Mouse (Mus musculus): ENCODE measurements at regions not wholly inside any gene's neighbourhood (a gene's known extent, or its start where the extent isn't known, plus 50 kb on each side); places are given as distances from the start of the nearest gene placed in this dataset.

DNA sequence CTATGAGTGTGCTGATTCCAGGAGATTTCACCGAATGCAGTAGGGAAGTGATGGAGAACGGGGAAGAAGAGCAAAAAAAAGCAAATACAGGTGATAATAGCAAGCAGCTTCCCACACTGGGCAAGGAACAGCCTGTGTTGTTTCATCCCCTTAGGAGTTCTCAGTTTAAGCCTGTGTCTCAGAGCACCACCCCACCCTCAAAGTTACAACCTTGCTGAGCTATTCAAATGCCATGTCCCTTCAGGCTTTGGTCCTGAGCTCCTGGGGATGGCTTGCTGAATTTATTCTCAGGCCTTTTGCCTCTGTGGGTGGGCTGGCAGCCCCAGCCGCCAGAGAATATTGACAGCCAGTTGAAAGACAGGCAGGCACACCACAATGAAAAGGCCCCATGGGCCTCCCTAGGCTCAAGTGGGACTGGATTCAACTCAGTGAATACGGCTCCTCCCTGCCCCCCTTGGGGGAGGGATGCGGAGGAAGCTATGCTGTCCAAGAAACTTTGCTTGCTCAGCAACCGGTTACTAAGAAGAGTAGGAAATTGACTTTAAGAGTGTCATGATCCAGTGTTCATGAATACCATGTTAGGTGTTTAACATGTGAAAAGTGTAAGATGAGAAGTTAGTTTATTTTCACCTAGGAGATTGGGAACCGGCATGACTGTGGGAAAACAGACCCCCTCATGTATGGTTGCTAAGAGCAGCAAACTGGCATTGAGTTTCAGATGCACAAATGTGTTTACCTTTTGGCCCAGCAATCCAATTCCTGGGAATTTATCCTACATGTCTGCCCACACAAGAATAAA, 142.5 kb upstream of the Egfl6 start:
- no peak for DNase-seq (ENCODE audit: extremely low spot score in 1 of 2, low spot score in 1 of 2)

DNA sequence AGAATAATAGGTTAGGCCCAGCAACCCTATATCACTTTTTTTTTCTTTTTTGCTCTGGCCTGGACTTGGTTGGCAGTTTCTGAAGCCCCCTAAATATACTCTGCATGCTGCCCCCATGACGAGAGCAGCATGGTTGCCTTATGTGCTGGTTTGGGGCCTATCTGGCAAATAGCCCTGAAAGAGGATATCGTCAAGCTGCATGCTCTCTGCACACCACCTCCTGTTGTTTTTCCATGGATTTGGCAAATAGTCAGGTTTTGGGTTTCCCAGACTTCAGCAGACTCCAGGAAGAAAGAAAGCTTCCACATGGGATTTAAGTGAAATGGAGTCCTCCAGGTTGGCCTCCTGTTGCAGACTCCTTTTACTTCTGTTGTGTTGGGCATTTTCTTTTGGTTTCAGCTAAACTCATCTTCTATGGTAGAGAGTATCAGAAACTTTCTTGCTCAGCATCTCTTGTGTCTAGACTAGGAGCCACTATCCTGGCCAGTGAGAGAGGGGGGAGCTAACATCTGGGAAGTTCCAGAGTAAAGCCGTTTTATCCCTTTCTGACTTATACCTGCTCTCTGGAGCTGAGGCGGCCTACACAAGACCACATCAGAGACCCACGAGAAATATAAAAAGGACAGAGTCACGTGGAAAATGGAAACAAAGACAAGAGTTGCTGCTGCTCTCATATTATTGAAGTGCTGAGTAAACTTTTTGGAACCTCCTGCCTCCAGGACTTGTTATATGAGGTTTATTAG, 140.4 kb upstream of the Egfl6 start:
- DNase-seq (ENCODE audit: extremely low spot score in 1 of 2, low spot score in 1 of 2): no peak

DNA sequence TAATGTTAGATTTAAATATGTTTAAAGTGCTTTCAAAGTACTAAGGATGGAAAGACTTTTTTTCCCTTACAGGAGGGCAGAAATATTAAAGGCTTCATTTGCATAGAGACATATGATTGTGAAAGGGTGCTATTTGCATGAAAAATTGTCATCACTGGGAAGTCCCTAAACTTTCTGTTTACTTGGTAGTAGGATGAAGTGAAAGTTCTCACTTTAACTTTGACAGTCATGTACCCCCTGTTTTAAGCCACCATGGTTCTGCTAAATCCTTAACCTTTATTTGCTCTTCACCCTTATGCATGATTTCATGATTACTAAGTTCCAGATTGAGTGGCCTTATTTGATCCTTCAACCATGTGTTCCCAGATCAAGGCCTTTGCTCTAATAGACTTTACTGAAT, 132.6 kb upstream of the Egfl6 start:
- DNase-seq (ENCODE audit: extremely low spot score in 1 of 2, low spot score in 1 of 2): no peak

DNA sequence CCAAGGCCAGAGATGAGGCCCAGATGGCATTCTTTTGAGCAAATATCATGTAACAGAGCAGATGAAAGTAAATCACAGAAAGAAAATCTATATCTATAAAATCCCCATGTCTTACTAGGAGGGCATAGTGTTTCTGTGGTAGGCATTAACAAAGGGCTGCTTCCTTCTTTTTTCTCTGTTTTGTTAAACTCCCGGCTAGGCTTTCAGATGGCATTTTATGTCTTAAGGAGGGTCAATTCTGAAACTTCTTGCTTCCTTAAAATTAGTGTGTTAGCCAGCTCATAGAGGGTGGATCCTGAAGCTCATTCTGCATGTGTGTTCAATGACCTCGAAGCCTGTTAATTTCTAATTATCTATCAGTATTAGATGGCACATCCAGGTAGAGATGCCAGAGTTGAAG, 123.8 kb upstream of the Egfl6 start:
- no peak for DNase-seq (ENCODE audit: extremely low spot score in 1 of 2, low spot score in 1 of 2)

DNA sequence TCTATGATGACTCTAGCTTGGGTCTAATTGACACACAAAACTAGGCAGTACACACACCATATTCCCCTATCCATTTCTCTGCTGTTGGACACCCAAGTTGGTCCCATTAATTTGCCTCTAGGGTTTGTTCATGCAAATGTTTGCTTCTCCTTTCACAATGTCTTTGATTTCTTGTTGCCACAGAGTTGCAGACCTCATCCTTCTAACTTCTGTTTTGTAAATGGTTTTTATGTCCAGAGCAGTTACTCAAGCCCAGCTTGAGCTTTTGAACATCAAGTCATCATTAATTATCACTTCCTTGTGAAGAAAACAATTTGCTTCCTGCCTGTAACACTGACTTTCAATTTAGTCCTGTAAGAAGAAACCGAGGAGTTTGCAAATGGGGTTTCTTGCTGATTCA, 122.6 kb upstream of the Egfl6 start:
- no peak for DNase-seq (ENCODE audit: extremely low spot score in 1 of 2, low spot score in 1 of 2)

DNA sequence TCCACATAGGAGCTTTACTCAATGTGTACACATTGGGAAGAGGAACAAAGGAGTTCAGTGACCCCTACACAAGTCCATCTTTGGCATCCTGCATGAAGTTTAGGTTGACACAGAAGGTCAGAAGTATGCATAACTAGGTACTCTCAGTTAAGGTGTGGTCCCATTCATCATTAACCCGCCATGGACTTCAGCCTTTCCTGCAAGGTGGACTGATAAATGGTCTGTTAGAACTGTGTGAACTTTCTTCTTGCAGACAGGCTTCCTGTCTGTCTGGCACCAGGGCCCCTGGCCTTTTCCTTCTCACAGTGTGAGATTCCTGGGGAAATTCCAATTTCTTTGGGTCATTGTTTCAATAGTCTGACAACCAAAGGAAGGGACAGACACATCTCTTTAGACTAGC, 121.5 kb upstream of the Egfl6 start:
- no peak for DNase-seq (ENCODE audit: extremely low spot score in 1 of 2, low spot score in 1 of 2)

DNA sequence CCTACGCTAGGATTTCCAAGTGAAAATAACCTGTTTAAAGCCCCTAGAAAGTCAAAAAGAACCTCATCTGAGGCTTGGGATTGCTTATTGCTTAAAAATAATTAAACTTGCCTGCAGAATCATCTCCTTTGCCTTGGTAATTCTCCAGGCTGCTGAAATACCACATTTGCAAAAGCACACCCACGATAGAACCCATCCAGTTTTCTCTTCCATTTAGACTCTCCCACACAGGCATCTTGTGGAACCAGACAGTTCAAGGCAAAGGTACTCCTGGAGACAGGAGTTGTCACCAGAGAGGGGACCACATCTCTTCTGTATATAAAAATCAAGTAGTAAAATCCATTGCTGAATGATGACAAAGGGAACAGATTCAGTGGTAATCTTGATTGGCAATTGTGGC, 118.8 kb upstream of the Egfl6 start:
- DNase-seq (ENCODE audit: extremely low spot score in 1 of 2, low spot score in 1 of 2): no peak

DNA sequence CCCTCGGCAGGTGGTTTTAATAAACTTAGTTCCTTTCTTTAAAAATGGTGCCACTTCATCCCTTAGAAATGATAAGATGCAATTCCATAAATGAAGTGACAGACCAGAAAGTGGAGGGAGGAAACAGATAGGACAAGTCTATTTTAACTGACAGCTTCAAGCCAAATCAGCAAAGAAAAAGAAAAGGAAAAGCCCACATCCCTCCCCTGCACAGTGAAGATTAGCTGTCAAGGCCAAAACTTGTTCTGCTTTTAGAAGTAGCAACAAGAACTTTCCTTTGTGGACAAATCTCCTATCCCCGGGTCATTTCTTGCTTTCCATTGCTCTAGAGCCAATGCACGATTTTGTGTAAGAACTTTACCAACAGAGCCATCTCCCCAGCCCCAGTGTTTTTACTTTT, 108.7 kb upstream of the Egfl6 start:
- no peak for DNase-seq (ENCODE audit: extremely low spot score in 1 of 2, low spot score in 1 of 2)

DNA sequence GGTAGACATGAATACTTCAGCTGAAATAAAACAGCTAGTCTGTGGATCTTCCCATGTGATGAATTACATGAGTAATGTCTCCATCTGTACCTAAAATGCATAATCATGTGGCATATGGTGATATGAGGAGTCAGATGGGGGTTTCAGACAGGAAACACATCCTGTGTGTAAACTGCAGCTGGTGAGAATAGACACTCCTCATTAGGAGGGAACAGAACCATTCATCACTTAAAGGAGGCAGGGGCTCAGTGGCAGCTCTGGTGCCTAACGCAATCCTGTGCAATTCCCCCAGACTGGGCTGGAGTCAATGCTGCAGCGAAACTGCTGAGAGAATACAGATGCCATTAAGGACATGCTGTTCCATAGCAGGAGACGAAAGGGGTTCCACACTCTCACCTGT, 103.3 kb upstream of the Egfl6 start:
- DNase-seq (ENCODE audit: extremely low spot score in 1 of 2, low spot score in 1 of 2): no peak

DNA sequence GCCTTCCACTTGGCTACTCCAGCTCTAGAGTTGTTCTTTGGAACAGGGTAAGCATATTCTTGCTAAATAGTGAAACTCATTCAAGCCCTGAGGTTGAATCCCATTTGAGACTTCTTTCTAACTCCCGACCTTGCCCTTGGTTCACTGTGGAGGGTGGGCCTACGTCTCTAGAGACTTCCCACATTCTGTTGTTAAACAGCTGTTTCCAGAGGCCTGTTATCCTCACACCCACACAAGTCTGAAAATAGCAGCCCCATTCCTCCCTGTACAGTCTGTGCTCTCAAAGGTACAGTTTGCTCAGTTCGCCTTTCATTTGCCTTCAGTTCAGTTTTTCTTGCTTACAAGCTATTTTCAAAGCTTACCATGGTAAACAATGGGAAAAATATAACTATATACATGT, 87.9 kb upstream of the Egfl6 start:
- no peak for DNase-seq (ENCODE audit: extremely low spot score in 1 of 2, low spot score in 1 of 2)

DNA sequence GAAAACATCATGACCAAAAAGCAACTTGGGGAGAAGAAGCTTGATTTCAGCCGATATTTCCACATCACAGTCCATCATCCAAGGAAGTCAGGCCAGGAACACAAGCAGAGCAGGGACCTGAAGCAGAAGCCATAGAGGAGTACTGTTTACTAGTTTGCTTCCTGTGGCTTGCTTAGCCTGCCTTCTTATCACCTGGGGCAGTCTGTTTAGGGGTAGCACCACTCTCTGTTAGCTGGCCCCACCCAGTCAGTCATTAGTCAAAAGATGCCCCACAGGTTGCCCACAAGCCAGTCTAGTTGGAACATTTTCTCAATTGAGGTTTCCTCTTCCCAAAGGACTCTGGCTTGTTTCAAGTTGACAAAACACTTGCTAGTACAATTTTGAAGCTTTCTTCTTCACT, 87.1 kb upstream of the Egfl6 start:
- no peak for DNase-seq (ENCODE audit: extremely low spot score in 1 of 2, low spot score in 1 of 2)

DNA sequence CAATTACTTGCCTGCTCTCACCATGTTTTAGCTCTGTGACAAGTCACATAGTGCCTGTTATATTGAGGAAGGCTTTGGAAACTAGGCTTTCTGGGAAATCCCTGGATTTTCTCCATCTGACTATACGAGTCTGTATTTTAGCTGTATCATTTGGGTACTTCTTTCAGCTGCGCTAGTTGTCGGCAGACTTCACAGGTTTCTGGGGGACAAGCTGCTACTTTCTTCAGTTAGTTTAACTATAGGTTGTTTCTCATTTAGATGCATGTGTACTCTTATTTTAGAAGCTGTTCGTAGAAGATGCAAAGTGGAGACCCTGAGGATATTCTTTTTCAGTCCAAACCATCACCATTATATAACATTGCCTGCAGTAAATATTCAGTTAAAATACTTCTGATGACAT, 86.3 kb upstream of the Egfl6 start:
- no peak for DNase-seq (ENCODE audit: extremely low spot score in 1 of 2, low spot score in 1 of 2)

DNA sequence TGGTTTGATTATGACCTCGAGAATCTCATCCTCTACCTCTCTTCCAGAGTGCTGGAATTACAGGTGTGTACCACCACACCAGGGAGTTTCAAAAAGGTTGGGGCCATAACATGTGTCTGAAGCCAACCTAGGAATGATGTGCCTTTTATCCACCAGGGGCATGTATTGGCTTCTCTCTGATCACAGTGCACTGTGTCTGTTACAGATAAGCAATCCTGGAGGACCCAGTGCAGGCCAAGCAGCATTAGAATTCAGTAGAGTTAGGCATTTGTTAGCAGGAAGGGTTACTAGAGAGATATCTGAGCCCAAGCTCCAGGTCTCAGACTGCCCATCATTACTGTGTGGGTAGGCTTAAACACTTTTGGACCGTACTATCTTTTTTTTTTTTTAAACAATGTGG, 80.8 kb upstream of the Egfl6 start:
- DNase-seq (ENCODE audit: extremely low spot score in 1 of 2, low spot score in 1 of 2): no peak

DNA sequence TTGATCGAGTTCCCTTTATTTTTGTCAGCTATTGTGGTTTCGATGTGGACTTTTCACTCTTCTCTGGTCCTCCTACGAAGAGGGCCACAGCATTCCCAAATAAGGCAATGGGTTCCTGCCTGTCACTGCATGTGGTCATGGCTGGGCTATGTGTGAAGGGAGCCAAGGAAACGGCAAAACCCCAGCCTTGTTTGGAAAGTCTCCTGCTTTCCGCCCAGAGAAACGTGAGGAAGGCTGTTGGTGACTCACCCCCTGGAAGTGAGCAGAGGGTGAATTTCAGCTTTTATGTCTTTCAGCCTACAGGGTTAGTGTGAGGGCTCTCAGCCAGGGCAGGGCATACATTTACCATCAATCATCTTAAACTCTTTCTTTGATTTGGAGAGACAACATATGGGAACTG, 76.3 kb upstream of the Egfl6 start:
- no peak for DNase-seq (ENCODE audit: extremely low spot score in 1 of 2, low spot score in 1 of 2)

DNA sequence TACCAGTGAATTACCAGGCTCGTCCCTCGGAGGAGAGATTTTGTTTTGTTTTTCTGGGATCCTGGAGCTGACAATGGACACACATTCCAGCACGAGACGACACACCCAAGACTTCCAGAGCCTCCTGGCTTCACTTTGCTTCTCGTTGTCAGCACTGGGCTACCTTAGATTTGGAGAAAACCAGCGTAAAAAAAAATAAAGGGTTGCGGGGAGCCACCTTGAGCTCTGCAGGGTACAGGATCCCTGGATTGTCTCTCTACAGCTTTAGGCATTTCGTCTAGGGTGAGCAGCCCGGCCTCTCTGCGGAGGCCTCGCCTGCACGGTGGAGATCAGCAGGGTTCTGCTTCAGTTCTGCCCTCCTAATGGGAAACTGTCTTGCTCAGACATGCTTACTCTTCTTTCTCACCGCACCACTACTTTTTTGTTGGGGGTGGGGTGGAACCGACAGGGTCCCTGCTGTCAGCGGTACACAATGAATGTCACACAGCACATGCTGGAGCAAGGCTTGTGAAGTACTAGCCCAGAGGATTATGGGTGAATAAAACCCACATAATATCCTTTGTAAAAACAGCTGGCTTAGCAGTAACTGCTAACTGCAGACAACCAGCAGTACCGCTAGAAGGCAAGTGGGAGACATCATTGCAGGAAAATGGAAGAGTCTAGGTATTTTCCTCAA, 75.7 kb upstream of the Egfl6 start:
- peak; percentile 11 to 48 for DNase-seq (ENCODE audit: extremely low spot score in 1 of 2, low spot score in 1 of 2)

DNA sequence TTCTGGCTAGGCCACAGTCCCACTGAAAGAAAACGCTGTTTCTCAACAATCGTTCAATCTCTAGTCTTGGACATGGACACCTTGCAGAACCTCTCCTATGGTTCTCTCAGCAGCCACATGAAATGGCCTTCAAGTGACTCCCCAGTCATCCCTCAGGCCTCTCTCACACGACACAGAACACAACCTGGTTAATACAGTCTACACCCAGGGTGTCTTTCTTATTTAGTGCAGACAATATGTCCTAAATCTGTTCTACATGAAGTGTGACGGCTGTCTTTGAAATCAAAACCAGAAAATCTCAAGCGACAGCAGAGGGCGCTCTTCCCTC, 75.2 kb upstream of the Egfl6 start:
- peak in 1 of 2 experiments; percentile 72 for DNase-seq (ENCODE audit: extremely low spot score in 1 of 2, low spot score in 1 of 2)

DNA sequence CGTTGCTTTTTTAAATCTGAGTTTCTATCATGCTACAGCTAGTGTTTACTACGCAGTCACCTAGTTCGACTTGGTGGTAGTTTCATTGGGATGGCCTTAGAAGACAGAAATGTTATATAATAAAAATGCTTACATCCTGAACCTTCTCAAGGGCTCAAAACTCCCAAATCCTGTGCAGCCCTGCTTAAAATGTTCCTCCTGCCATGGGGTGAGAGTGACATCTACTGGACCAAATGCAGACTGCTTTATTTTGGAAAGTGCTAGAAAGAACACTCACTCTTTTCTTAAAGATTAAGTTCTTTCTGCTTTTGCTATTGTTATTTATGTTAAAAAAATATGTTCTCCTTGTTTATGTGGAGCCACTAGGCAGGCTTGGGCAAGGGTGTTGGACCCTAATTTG, 66.9 kb upstream of the Egfl6 start:
- DNase-seq (ENCODE audit: extremely low spot score in 1 of 2, low spot score in 1 of 2): peak in 1 of 2 experiments; percentile 29

DNA sequence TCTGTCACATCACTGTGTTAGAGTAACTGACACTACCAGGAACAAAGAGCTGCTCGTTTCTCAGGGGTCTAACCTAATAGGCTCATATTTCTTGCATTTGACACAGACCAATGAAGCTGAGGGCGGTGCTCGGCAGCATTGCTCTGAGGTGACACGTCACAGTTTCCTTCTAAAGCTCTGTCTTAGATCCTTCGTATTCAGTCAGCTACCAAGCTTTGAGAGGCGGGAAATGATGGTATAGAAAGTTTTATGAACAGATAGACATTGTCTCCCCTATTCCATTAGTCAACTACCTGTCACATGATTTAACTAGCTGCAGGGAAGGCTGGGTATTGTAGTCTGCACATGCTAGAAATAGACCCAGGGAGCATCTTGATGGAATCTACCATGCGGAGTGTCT, 60.2 kb upstream of the Egfl6 start:
- DNase-seq (ENCODE audit: extremely low spot score in 1 of 2, low spot score in 1 of 2): no peak

DNA sequence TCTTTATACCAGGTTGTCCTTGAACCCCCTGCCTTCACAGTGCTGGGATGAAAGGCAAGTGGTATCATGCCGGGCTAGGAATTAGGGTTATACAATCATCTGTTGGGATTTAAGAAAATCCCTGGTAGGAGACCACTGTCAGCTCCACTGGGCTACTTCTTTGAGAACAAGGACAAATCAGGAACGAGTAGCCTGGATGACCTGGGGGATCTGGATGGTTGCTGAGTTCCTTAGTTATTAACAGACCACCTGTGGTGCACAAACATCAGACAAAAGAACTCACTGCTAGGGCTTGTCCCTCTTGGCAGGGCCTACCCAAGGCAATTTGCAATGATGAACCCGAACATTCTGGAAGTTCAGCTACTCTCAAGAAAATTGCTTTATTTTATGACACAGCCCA, 55.7 kb upstream of the Egfl6 start:
- DNase-seq (ENCODE audit: extremely low spot score in 1 of 2, low spot score in 1 of 2): no peak

DNA sequence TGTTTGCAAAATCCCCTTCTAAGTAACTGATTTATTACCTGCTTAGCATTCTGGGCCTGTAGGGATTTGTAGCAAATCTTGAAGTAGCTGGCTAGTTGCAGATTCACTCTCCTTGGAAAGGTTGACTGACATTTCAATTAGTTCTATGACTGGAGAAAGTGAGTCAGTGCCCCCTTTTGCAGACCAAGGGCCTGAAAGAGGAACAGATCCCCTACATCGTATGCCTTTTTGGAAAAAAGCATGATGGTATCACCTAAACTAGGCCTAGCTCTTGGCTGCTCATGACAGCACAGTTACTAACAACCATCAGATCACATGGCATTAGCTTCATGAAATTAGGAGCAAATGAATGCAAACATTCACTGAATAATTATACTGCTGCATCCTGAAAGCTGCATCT, 54.7 kb upstream of the Egfl6 start:
- no peak for DNase-seq (ENCODE audit: extremely low spot score in 1 of 2, low spot score in 1 of 2)

All from layer of hippocampus, postnatal 25 days (tissue).